Mouse (Mus musculus) lung, postnatal 0 days (tissue): ENCODE data around the gene Pum2.

ENCODE experiments used
- CTCF ChIP-seq: IDR thresholded peaks from 2 replicates; pipeline ENCODE4 v1.5.1; 2016; ENCODE audit warnings: antibody characterized with exemption, mild to moderate bottlenecking
- EP300 ChIP-seq: IDR thresholded peaks from 2 replicates; pipeline ENCODE4 v1.6.1; 2016; ENCODE audit warnings: antibody characterized with exemption, mild to moderate bottlenecking, control low read depth

DNA sequence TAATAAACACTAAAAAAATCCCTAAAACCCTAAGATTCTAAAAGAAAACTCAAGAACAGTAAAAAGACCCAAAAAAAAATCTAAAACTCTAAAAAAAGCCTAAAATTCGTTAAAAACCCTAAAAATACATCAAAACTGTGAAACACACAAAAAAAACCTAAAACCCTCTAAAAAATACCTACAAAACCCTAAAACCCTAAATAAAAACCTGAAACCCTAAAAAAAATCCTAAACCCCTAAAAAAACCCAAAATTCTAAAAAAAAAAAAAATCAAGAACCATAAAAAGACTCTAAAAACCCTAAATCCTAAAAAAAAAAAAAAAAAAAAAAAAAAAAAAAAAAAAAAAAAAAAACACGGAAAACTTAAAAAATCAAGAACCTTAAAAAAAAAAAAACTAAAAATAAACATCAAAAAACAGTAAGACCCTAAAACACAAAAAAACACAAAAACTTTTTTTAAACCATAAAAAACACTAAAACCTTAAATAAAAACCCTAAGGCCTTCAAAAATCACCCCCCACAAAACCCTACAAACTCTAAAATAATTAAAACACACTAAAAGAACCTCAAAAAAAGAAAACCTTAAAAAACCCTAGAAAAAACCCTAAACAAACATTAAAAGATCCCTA, 41.1 kb upstream of the Pum2 start:
- TF ChIP-seq EP300: no peak
- no peak for TF ChIP-seq CTCF
